Mouse (Mus musculus): Measurements from ENCODE around the gene Pip4k2c. TPM values are rescaled to one million over a fixed set of nuclear protein-coding genes. Genes with fewer than 3 reads are reported as not detected.

Gene Pip4k2c
- 17.9 and 21.9 TPM in 2 replicates for polyA plus RNA-seq (2016; fragmentation: Nextera tagmentation; extraction: Ambion mirVana)

DNA sequence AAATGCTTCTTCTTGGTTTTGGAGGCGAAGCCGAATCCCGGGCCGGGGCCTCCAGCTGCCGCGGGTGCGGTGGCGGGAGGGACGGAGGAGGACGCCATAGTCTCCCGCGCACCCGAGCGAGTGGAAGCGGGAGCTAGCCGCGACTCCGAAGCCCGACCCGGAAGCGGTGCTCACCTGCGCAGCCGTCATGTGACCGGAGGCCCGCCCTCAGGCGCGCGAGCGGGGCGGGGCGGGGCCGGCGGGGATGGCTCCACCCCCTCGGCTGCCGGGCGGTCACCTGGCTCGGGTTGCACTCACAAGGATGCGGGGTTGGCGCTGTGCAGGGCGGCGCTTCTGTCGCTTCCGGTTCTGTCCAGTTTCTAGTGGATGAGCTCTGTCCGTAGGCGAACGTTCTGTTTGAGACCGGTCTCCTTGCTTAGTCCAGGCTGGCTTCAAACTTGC is at the start of gene Pip4k2c:
Gene Pip4k2c, minus strand, starts transcription at position 172 of the 441 bp plus-strand sequence.
- H3K9me3 ChIP-seq, result no peaks in the 10 kb centered on the region
- H3K4me1 ChIP-seq (replicated peaks), result peaks cover 20% of the 10 kb centered on the region
- peaks cover 5% of the 10 kb centered on the region; the same call in 1 of the 2 replicates for H3K27me3 ChIP-seq (ENCODE audit: insufficient read depth, poor library complexity, severe bottlenecking)
- peaks cover 25% of the 10 kb centered on the region for H3K36me3 ChIP-seq
- peak within 1 kb of the TSS; percentile 76 for H3K4me3 ChIP-seq
- peak; percentile 88 for DNase-seq (ENCODE audit: low spot score)
- under 1% methylated on average over 47 of the region's 47 CpGs for WGBS
- peak within 1 kb of the TSS; percentile 87 for H3K27ac ChIP-seq

DNA sequence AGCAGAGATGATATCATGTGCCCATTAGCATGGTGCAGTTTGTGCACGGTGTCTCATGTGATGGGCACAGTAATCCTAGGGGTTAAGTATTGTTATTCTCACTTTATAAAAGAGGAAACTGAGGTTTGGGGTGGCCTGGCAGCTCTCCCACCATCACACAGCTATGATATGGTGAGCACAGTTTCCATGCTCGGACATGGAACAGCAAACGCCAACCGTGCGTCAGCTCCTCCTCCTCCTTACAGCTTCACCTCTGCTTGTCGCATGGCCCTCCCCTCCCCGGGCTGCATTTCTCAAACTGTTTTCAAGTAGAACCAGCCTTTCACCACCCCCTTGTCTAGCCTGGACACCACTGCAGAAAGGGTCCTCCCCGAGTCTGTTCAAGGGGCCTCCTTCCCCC is 47.1 kb upstream of the Pip4k2c start:
- peaks cover 25% of the 10 kb centered on the region for H3K27me3 ChIP-seq (ENCODE audit: insufficient read depth, poor library complexity, severe bottlenecking)
- H3K27ac ChIP-seq, result 0 out of 2 replicates have a peak overlapping the region, but pooled peaks have one; percentile 76
- no peaks in the 10 kb centered on the region for H3K9me3 ChIP-seq
- WGBS, result 84% methylated on average over 8 of the region's 8 CpGs
- no peaks in the 10 kb centered on the region for H3K36me3 ChIP-seq
- peaks cover 56% of the 10 kb centered on the region for H3K4me1 ChIP-seq (replicated peaks)
- no peak for DNase-seq (ENCODE audit: low spot score)
- H3K4me3 ChIP-seq, result peak overlapping the region; percentile 22; the same call in 1 of the 2 replicates

DNA sequence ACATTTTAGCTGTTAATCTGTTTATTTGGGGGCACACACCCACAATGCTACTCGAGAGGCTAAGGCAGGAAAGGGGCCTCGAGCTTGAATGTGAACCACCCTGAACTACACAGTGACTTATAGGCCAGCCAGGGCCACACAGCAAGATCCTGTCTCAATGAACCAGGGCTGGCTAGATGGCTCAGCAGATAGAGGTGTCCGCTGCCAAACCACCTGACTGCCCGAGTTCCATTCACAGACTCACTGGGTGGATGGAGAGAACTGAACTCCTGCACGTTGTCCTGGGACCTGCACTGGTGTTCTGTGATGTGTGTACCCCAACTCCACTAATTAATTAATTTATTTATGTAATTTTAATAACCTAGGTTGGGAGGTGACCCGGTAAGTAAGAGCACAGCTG is 46.4 kb upstream of the Pip4k2c start:
- no peak overlapping the region for H3K4me3 ChIP-seq
- H3K9me3 ChIP-seq, result no peaks in the 10 kb centered on the region
- peaks cover 50% of the 10 kb centered on the region for H3K4me1 ChIP-seq (replicated peaks)
- H3K36me3 ChIP-seq, result no peaks in the 10 kb centered on the region
- DNase-seq (ENCODE audit: low spot score), result no peak
- peaks cover 18% of the 10 kb centered on the region for H3K27me3 ChIP-seq (ENCODE audit: insufficient read depth, poor library complexity, severe bottlenecking)
- no peak overlapping the region for H3K27ac ChIP-seq
- WGBS, result 85% methylated on average over 6 of the region's 6 CpGs

DNA sequence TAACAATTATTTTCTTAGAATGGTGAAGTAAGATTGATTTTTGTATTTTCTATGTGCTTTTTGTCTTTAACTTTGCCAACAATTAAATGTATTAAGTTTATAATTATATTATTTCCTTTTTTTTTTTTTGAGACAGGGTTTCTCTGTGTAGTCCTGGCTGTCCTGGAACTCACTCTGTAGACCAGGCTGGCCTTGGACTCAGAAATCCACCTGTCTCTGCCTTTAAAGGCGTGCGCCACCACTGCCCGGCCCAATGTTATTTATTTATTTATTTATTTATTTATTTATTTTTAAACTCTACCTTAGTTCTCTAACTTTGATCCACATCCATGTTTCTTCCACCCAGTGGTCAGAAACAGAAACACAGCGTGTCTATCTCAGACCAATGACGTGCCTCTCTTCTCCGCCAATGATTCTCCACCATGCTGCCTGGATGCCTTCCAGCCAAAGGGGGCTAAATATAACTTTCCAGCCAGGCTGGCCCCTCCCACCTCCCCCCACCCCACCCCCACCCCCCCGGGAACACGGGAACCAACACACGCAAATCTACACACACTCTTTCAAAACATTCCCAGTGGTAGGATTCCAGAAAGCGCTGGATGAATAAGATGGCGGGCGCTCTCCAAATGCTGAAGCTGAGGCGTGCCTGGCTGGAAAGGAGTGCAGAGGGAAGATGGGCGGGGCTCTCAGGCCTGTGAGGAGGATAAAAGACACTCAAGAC is 44.4 kb upstream of the Pip4k2c start:
- H3K27me3 ChIP-seq (ENCODE audit: insufficient read depth, poor library complexity, severe bottlenecking), result no peaks in the 10 kb centered on the region
- DNase-seq (ENCODE audit: low spot score), result peak; percentile 74
- H3K36me3 ChIP-seq, result no peaks in the 10 kb centered on the region
- H3K9me3 ChIP-seq, result no peaks in the 10 kb centered on the region
- 25% methylated on average over 14 of the region's 14 CpGs for WGBS
- H3K4me1 ChIP-seq (replicated peaks), result peaks cover 34% of the 10 kb centered on the region
- H3K4me3 ChIP-seq, result peak overlapping the region; percentile 39
- no peak overlapping the region for H3K27ac ChIP-seq

DNA sequence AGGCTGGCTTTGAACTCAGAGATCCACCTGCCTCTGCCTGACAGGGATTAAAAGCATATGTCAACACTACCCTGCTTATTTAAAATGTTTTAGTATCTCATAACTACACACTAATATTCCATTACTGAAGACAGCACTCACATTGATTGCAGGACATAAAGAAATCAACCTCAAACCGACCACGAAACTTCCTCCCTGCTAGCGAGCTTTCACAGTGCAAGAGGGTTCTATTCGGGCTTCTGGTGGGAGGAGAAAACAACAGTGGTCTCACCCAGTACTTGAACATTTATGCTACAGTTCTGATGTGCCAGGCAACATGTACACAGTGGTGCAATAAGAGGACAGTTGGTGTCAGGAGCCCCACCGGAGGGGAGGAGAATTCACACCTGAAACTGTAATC is 39.4 kb upstream of the Pip4k2c start:
- Histone ChIP-seq H3K4me3 (no peak overlapping the region), H3K36me3 (peaks cover 20% of the 10 kb centered on the region), H3K4me1 (replicated peaks) (peaks cover under 1% of the 10 kb centered on the region; the same call in 1 of the 2 replicates), H3K27me3 (ENCODE audit: insufficient read depth, poor library complexity, severe bottlenecking) (no peaks in the 10 kb centered on the region), H3K9me3 (no peaks in the 10 kb centered on the region), H3K27ac (no peak overlapping the region)
- no peak for DNase-seq (ENCODE audit: low spot score)
- WGBS, result 84% methylated on average over 5 of the region's 5 CpGs

DNA sequence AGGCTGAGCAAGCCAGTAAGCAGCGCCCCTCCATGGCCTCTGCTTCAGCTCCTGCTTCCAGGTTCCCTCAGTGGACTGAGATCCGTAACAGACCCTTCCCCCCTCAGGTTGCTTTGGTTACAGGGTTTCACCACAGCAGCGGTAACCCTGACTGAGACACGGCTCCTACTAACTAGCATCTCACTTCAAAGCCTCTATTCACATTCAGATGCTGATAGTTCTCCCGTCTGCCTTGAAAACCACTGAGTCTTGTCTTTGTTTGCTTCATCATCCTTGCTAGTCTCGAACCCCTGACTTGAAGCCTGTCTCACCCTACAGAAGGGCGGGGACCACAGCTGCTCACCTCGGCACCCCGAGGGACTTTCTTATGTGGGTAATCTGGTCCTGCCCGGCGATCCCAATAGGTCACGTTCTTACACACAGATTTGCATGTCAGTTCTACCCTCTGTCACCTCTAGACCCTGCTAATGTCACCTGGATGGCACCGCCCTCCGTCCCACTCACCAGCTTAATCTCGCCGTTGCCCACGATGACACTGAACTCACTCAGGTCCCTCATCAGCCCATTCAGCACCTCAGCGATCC is 26.9 kb upstream of the Pip4k2c start:
- Histone ChIP-seq H3K27me3 (ENCODE audit: insufficient read depth, poor library complexity, severe bottlenecking) (peaks cover 10% of the 10 kb centered on the region; the same call in 1 of the 2 replicates), H3K4me3 (no peak overlapping the region), H3K4me1 (replicated peaks) (peaks cover 25% of the 10 kb centered on the region), H3K36me3 (peaks cover 88% of the 10 kb centered on the region), H3K27ac (no peak overlapping the region), H3K9me3 (no peaks in the 10 kb centered on the region)
- DNase-seq (ENCODE audit: low spot score), result no peak
- WGBS, result 69% methylated on average over 18 of the region's 18 CpGs

DNA sequence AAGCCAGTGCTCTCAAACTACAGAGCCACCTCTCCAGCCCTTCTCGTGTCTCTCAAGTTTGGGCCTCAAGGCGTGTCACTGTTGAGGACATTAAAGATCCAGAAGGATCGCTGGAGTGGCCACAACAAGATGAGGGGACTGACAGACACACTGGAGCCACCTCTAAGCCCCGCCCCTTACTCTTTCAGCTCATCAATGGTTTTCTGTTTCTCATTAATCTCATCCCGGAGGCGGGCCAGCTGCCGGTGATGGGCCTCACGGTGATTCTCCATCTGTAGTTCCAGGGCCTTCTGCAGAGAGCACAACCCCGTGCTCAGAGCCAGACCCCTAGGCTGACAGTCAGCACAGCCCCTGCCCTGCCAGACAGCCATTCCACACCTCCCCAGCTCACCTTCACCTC is 25.2 kb upstream of the Pip4k2c start:
- H3K36me3 ChIP-seq, result peaks cover 80% of the 10 kb centered on the region
- H3K4me3 ChIP-seq, result 0 out of 2 replicates have a peak overlapping the region, but pooled peaks have one; percentile 0
- peaks cover 27% of the 10 kb centered on the region for H3K4me1 ChIP-seq (replicated peaks)
- H3K27ac ChIP-seq, result no peak overlapping the region; the same call in 1 of the 2 replicates
- 47% methylated on average over 9 of the region's 9 CpGs for WGBS
- H3K27me3 ChIP-seq (ENCODE audit: insufficient read depth, poor library complexity, severe bottlenecking), result peaks cover 10% of the 10 kb centered on the region; the same call in 1 of the 2 replicates
- DNase-seq (ENCODE audit: low spot score), result peak; percentile 14
- no peaks in the 10 kb centered on the region for H3K9me3 ChIP-seq

DNA sequence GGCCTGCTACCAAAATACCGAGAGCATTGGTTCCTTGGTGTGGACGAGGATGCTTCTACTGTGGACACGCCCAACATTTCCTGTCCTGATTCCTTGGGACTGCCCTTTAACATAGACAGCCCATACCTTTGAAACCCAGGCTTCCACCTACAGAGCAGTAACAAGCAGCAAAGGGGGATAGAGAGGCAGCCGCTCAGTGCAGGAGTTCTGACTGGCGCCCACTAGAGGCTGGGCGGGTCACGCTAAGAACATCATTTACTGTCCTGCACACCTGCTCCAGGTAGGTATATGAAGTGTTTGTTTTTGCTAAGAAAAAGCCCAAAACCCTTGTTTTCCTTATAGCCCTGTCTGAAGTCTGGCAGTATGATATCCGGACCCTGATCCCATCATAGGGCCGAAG is 21.8 kb upstream of the Pip4k2c start:
- Histone ChIP-seq H3K4me1 (replicated peaks) (peaks cover 22% of the 10 kb centered on the region), H3K27ac (no peak overlapping the region), H3K9me3 (no peaks in the 10 kb centered on the region), H3K4me3 (no peak overlapping the region), H3K27me3 (ENCODE audit: insufficient read depth, poor library complexity, severe bottlenecking) (peaks cover 3% of the 10 kb centered on the region; the same call in 1 of the 2 replicates), H3K36me3 (peaks cover 70% of the 10 kb centered on the region)
- 82% methylated on average over 9 of the region's 9 CpGs for WGBS
- DNase-seq (ENCODE audit: low spot score), result no peak

DNA sequence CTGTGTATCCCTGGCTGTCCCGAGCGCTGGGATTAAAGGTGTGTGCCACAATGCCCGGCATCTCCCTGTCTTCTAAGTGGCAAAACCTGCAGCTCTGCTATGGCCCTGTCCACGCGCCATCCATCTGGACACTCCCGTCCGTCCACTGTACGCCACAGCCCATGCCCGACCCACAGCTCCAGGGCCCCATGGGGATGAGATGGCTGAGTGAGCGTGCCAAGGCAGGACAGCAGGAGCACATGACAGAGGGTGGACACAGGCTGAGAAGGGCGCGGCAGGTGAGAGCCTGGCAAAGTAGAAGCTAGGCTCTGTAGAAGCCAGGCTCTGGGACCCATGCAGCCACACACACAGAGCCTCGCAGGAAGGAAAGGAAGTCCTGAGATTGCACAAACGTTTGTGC is 20.4 kb upstream of the Pip4k2c start:
- WGBS, result 87% methylated on average over 14 of the region's 14 CpGs
- no peak for DNase-seq (ENCODE audit: low spot score)

DNA sequence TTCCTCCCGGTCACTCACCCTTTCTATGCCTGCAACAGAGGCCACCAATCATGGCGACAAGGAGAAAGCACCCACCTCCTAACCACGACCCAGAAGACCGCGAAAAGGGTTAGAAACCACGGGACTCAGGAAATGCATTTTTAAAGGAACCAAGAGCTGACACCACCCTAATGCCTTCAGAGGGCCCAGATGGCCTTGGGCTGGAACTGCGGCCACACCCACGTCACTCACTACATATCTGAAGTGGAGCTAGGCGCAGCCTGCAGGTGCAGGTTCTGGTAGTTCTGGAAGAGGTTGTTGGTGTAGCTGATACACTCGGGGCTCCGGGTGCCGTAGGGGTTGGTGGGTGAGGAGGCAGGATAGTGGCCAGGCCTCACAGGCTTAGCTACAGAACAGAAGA is 19.3 kb upstream of the Pip4k2c start:
- H3K36me3 ChIP-seq, result peaks cover 52% of the 10 kb centered on the region
- H3K4me1 ChIP-seq (replicated peaks), result peaks cover 18% of the 10 kb centered on the region; the same call in 1 of the 2 replicates
- H3K4me3 ChIP-seq, result no peak overlapping the region
- H3K9me3 ChIP-seq, result no peaks in the 10 kb centered on the region
- H3K27ac ChIP-seq, result no peak overlapping the region
- WGBS, result 88% methylated on average over 12 of the region's 12 CpGs
- H3K27me3 ChIP-seq (ENCODE audit: insufficient read depth, poor library complexity, severe bottlenecking), result peaks cover 10% of the 10 kb centered on the region; the same call in 1 of the 2 replicates
- no peak for DNase-seq (ENCODE audit: low spot score)

More for the DNA sequence above, 20.4 kb upstream of the Pip4k2c start:
- Histone ChIP-seq H3K36me3 (peaks cover 62% of the 10 kb centered on the region), H3K4me1 (replicated peaks) (peaks cover 21% of the 10 kb centered on the region), H3K4me3 (no peak overlapping the region), H3K9me3 (no peaks in the 10 kb centered on the region), H3K27ac (no peak overlapping the region), H3K27me3 (ENCODE audit: insufficient read depth, poor library complexity, severe bottlenecking) (peaks cover 10% of the 10 kb centered on the region; the same call in 1 of the 2 replicates)

DNA sequence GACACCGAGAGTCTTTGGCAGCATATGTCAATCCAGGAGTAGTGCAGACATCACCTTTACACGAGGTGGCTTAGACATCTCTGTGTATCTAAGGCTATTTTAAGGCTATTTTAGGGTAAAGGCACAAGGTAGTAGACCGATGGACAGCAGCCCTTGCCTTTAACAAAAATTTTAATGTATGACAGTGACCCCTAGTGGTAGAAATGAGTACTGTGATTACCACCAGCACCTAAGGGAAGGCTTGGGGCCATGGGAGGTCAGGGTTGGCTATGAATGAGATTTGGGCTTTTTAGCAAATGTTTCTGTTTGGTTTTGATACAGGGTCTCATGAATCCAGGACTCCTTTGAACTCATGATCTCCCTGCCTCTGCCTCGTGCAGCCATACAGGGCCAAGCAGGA is 17.5 kb upstream of the Pip4k2c start:
- Histone ChIP-seq H3K9me3 (no peaks in the 10 kb centered on the region), H3K4me1 (replicated peaks) (peaks cover 18% of the 10 kb centered on the region; the same call in 1 of the 2 replicates), H3K27me3 (ENCODE audit: insufficient read depth, poor library complexity, severe bottlenecking) (peaks cover 10% of the 10 kb centered on the region; the same call in 1 of the 2 replicates), H3K36me3 (peaks cover 44% of the 10 kb centered on the region), H3K27ac (no peak overlapping the region), H3K4me3 (no peak overlapping the region)
- 25% methylated on average over 4 of the region's 4 CpGs for WGBS
- peak; percentile 39 for DNase-seq (ENCODE audit: low spot score)

DNA sequence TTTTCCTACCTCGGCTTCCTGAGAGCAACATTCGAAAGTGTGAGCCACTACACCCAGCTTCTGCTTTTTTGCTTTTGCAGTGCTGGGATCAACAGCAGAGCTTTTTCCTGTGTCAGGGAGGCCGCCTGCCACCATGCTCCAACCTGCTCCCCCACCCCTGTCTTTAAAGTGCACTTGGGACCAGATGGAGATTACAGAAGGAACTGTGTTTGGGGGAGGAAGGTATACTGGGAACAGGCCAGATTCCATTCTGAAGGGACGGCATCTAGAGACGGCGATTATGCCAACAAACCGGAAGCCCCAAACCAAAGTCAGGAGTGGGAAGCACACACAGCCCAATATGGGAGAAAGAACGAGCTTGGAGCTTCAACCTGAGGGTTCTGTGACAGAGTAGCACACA is 15.8 kb upstream of the Pip4k2c start:
- Histone ChIP-seq H3K27me3 (ENCODE audit: insufficient read depth, poor library complexity, severe bottlenecking) (peaks cover 10% of the 10 kb centered on the region; the same call in 1 of the 2 replicates), H3K36me3 (peaks cover 34% of the 10 kb centered on the region), H3K27ac (no peak overlapping the region), H3K4me1 (replicated peaks) (peaks cover 18% of the 10 kb centered on the region; the same call in 1 of the 2 replicates), H3K9me3 (no peaks in the 10 kb centered on the region), H3K4me3 (no peak overlapping the region)
- DNase-seq (ENCODE audit: low spot score), result no peak
- WGBS, result 90% methylated on average over 8 of the region's 8 CpGs
